Mouse (Mus musculus) megakaryocyte, embryonic 14.5 days (primary cell): Measurements from ENCODE around the gene Uap1.

Experiments used
- FLI1 ChIP-seq: IDR thresholded peaks from 2 replicates; pipeline ENCODE4 v1.6.1; 2012; ENCODE audit warnings: low read length, inconsistent platforms, mixed read lengths
- GATA1 ChIP-seq: IDR thresholded peaks from 3 replicates; pipeline ENCODE4 v1.6.1; 2012; ENCODE audit warnings: mixed read lengths, low read length, inconsistent platforms, borderline replicate concordance

DNA sequence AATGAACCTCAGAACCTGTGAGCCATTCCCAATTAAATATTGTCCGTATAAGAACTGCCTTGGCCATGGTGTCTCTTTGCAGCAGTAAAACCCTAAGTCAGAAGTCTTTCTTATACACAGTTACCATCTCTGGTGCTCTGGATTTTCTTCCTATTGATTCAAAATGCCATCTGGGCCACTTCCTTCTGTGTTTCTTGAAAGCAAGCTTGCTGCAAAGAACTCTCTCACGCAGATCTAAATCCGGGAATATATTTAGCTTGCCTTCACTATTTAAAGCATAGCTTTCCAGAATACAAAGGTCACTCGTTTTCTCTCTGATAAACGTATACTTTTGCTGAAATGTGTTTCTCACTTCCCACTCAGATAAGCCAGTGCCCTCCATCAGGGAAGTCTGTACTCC, 11.8 kb upstream of the Uap1 start:
- no peak for TF ChIP-seq GATA1
- TF ChIP-seq FLI1, result no peak
